Mouse (Mus musculus) kidney, adult 2 months (tissue): ENCODE results near the gene Sdhc.

Source experiments
- CTCF ChIP-seq: fragments of 200-500 bp; conservative IDR thresholded peaks from 2 replicates; pipeline ENCODE4 v1.5.1; 2011; ENCODE audit warnings: low read depth, mild to moderate bottlenecking, control low read depth, low read length, moderate library complexity, mixed read lengths; ENCODE audit not compliant: insufficient read depth, insufficient read length
- POLR2A ChIP-seq: fragments of 200-500 bp; IDR thresholded peaks from one replicate; pipeline ENCODE4 v1.6.1; 2011; ENCODE audit warnings: low read depth, low read length, control low read depth

DNA sequence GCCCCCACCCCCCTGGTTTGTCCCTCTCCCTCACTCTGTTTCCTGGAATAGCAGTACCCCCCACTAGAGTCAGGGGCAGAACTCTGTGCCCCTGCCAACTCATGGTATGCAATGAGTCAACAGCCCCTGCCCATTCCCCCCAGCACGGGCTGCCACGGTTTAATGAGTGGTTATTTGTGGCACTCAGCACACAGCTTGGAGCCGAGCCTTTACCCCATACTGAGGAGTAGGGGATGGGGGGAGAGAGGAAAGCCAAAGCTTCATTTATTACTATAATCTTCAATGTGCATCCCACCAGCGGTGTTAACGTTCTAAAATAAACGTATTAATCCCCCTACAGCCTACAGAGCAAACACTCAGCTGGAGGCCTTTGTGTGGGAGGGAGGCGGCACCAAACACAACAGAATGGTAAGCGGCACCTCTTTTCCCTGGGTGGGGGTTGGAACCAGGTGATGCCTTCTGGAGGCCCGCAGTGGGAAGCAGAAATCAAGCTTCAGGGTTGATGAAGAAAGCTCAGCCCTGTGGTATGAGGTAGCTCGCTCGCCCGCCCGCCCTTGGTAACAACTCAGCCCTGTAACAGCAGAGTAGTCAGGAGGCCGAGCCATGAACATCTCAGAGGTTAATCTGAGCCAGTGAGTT, 39.2 kb upstream of the Sdhc start:
- TF ChIP-seq POLR2A (no peak), CTCF (no peak)
